Mouse (Mus musculus) thymus, adult 2 months (tissue): ENCODE results near the gene Sned1. TPM values are rescaled to one million over a fixed set of nuclear protein-coding genes. Genes with fewer than 3 reads are reported as not detected.
A peak's percentile ranks its signal among the peaks of the same experiment; 100 is the strongest.
"Not testable (repeated sequence)": the region's sequence is repeated elsewhere in the genome, so short reads cannot be mapped to it uniquely, and the experiment has no call there.

ENCODE experiments used
- DNase-seq: peaks from one replicate; pipeline ENCODE4 v3.0.0; 2021
- H3K27ac ChIP-seq: fragments of 200-500 bp; 2 replicates; pipeline ENCODE4 v1.5.1; 2012; ENCODE audit warnings: low read length, control low read depth; ENCODE audit not compliant: control insufficient read depth, insufficient read depth
- H3K27me3 ChIP-seq: fragments of 200-500 bp; 2 replicates; pipeline ENCODE4 v1.6.1; 2012; ENCODE audit warnings: mild to moderate bottlenecking, low read length, moderate library complexity, mixed read lengths; ENCODE audit not compliant: control insufficient read depth, insufficient read depth
- H3K36me3 ChIP-seq: fragments of 200-500 bp; 2 replicates; pipeline ENCODE4 v1.6.1; 2012; ENCODE audit warnings: mild to moderate bottlenecking, low read length, moderate library complexity; ENCODE audit not compliant: control insufficient read depth, insufficient read depth
- H3K4me1 ChIP-seq: fragments of 200-500 bp; replicated peaks from 2 replicates; pipeline ENCODE4 v1.6.1; 2012; ENCODE audit warnings: low read length; ENCODE audit not compliant: control insufficient read depth, insufficient read depth
- H3K4me3 ChIP-seq: fragments of 200-500 bp; 2 replicates; pipeline ENCODE4 v1.5.1; 2012; ENCODE audit warnings: mild to moderate bottlenecking, low read length, control low read depth, moderate library complexity; ENCODE audit not compliant: control insufficient read depth, insufficient read depth
- CTCF ChIP-seq: fragments of 200-500 bp; IDR thresholded peaks from 2 replicates; pipeline ENCODE4 v1.5.1; 2012; ENCODE audit warnings: mild to moderate bottlenecking, control low read depth, low read length, moderate library complexity, borderline replicate concordance; ENCODE audit not compliant: control insufficient read depth, poor library complexity, insufficient read depth; ENCODE audit errors: extremely low read depth
- POLR2A ChIP-seq: fragments of 200-500 bp; IDR thresholded peaks from 2 replicates; pipeline ENCODE4 v1.6.1; 2012; ENCODE audit warnings: mild to moderate bottlenecking, low read length, control low read depth, moderate library complexity; ENCODE audit not compliant: control insufficient read depth, poor library complexity, insufficient read depth; ENCODE audit errors: extremely low read depth
- WGBS: fragments of 180-500 bp; shearing (Covaris S2); methylation state at CpG from one replicate; pipeline ENCODE4 v1.1.7; 2018; 5-methylcytosine and 5-hydroxymethylcytosine counted together
- polyA plus RNA-seq: library from polyadenylated mRNA; depleted of rRNA; stranded (reverse); fragments of >200 nt; gene quantifications from 2 replicates; pipeline ENCODE4 v1.2.3, GENCODE M21; 2012; rRNA removed

The Sned1 gene
- polyA plus RNA-seq: 3.1 and 3.8 TPM in 2 replicates

- H3K36me3 ChIP-seq: no peaks in the 10 kb centered on the region
- H3K4me1 ChIP-seq: no peaks in the 10 kb centered on the region
- TF ChIP-seq POLR2A (no peak), CTCF (no peak)
- no peak within 1 kb of the TSS for H3K27ac ChIP-seq
- H3K4me3 ChIP-seq: peak within 1 kb of the TSS; percentile 9; the same call in 1 of the 2 replicates
- WGBS: 2% methylated on average over 100 of the region's 100 CpGs
- peaks cover 3% of the 10 kb centered on the region; the same call in 1 of the 2 replicates for H3K27me3 ChIP-seq
- DNase-seq: no peak
Measured at GRCm38 (mm10) chr1:93235576-93236544, at the start of gene Sned1. Gene Sned1, plus strand, starts transcription at chr1:93235841.

GRCm38 (mm10) chr1:93190726-93191305, 44.8 kb upstream of the Sned1 start:
- no peaks in the 10 kb centered on the region for H3K36me3 ChIP-seq
- H3K27me3 ChIP-seq: no peaks in the 10 kb centered on the region
- no peak overlapping the region for H3K4me3 ChIP-seq
- TF ChIP-seq POLR2A (no peak), CTCF (no peak)
- no peak overlapping the region for H3K27ac ChIP-seq
- no peak for DNase-seq
- 32% methylated on average over 11 of the region's 17 CpGs for WGBS
- no peaks in the 10 kb centered on the region for H3K4me1 ChIP-seq

- Histone ChIP-seq H3K27ac (no peak overlapping the region), H3K27me3 (no peaks in the 10 kb centered on the region), H3K36me3 (no peaks in the 10 kb centered on the region), H3K4me3 (no peak overlapping the region), H3K4me1 (no peaks in the 10 kb centered on the region)
- 94% methylated on average over 3 of the region's 3 CpGs for WGBS
- DNase-seq: no peak
- no peak for TF ChIP-seq CTCF
- no peak for TF ChIP-seq POLR2A
Measured at GRCm38 (mm10) chr1:93194961-93195360, 40.7 kb upstream of the Sned1 start.

GRCm38 (mm10) chr1:93197454-93197853, 38.2 kb upstream of the Sned1 start:
- DNase-seq, H3K4me1 ChIP-seq, H3K27ac ChIP-seq, H3K4me3 ChIP-seq, H3K27me3 ChIP-seq, H3K36me3 ChIP-seq: not testable (repeated sequence)
- 45% methylated on average over 2 of the region's 2 CpGs for WGBS

- no peak for TF ChIP-seq CTCF
- TF ChIP-seq POLR2A: no peak
- DNase-seq: no peak
- Histone ChIP-seq H3K4me1 (no peaks in the 10 kb centered on the region), H3K36me3 (no peaks in the 10 kb centered on the region), H3K27ac (no peak overlapping the region), H3K27me3 (no peaks in the 10 kb centered on the region), H3K4me3 (no peak overlapping the region)
- 90% methylated on average over 3 of the region's 3 CpGs for WGBS
Measured at GRCm38 (mm10) chr1:93197916-93198315, 37.7 kb upstream of the Sned1 start.

GRCm38 (mm10) chr1:93206277-93206970, 29.2 kb upstream of the Sned1 start:
- Histone ChIP-seq H3K36me3 (no peaks in the 10 kb centered on the region), H3K4me1 (no peaks in the 10 kb centered on the region), H3K4me3 (no peak overlapping the region), H3K27me3 (no peaks in the 10 kb centered on the region), H3K27ac (no peak overlapping the region)
- TF ChIP-seq POLR2A (no peak), CTCF (no peak)
- DNase-seq: no peak
- WGBS: 89% methylated on average over 12 of the region's 12 CpGs
